Mouse (Mus musculus) heart, embryonic 11.5 days (tissue): ENCODE measurements at regions not wholly inside any gene's neighbourhood (a gene's known extent, or its start where the extent isn't known, plus 50 kb on each side); places are given as distances from the start of the nearest gene placed in this dataset.

Experiments
- ATAC-seq: fragments of 200-750 bp; cut with Nextera tagmentation; replicated peaks from 2 replicates; pipeline ENCODE4 v1.8.0; 2017; ENCODE audit warnings: moderate library complexity; ENCODE audit not compliant: insufficient number of reproducible peaks, low FRiP score, low TSS enrichment
- H3K27ac ChIP-seq: fragments of 300-500 bp; sonication (generic); 2 replicates; pipeline ENCODE4 v1.5.1; 2014; ENCODE audit warnings: mild to moderate bottlenecking, low read depth, low read length
- H3K27me3 ChIP-seq: fragments of 300-500 bp; sonication (generic); 2 replicates; pipeline ENCODE4 v1.6.1; 2014; ENCODE audit warnings: mild to moderate bottlenecking, low read length, mixed read lengths; ENCODE audit not compliant: control insufficient read depth, insufficient read depth
- H3K36me3 ChIP-seq: fragments of 300-500 bp; sonication (generic); 2 replicates; pipeline ENCODE4 v1.6.1; 2014; ENCODE audit warnings: mild to moderate bottlenecking, low read length, moderate library complexity, mixed read lengths; ENCODE audit not compliant: control insufficient read depth, insufficient read depth
- H3K4me1 ChIP-seq: fragments of 300-500 bp; sonication (generic); 2 replicates; pipeline ENCODE4 v1.6.1; 2014; ENCODE audit warnings: low read length; ENCODE audit not compliant: control insufficient read depth, insufficient read depth
- H3K4me2 ChIP-seq: fragments of 300-500 bp; sonication (generic); 2 replicates; pipeline ENCODE4 v1.6.1; 2014; ENCODE audit warnings: mild to moderate bottlenecking, moderate library complexity
- H3K4me3 ChIP-seq: fragments of 300-500 bp; sonication (generic); 2 replicates; pipeline ENCODE4 v1.5.1; 2014; ENCODE audit warnings: low read depth, low read length
- H3K9ac ChIP-seq: fragments of 300-500 bp; sonication (generic); 2 replicates; pipeline ENCODE4 v1.6.1; 2014; ENCODE audit warnings: mild to moderate bottlenecking, low read depth, low read length, moderate library complexity
- H3K9me3 ChIP-seq: fragments of 300-500 bp; sonication (generic); replicated peaks from 2 replicates; pipeline ENCODE4 v1.6.1; 2016; ENCODE audit warnings: low read length; ENCODE audit not compliant: control insufficient read depth
- WGBS: fragments of 180-500 bp; shearing (Covaris S2); extraction: QIAGEN DNeasy Blood & Tissue Kit; methylation state at CpG from one replicate; pipeline ENCODE4 v1.1.7; 2014; ENCODE audit not compliant: insufficient replicate concordance; 5-methylcytosine and 5-hydroxymethylcytosine counted together

- no peaks in the 10 kb centered on the region for H3K9me3 ChIP-seq
- H3K4me3 ChIP-seq: no peak overlapping the region
- no peaks in the 10 kb centered on the region for H3K36me3 ChIP-seq
- no peak overlapping the region for H3K4me2 ChIP-seq
- no peak for ATAC-seq
- WGBS: 82% methylated on average over 9 of the region's 9 CpGs
- no peaks in the 10 kb centered on the region for H3K27me3 ChIP-seq
- no peak overlapping the region for H3K9ac ChIP-seq
- no peak overlapping the region for H3K27ac ChIP-seq
- peaks cover 3% of the 10 kb centered on the region; the same call in 1 of the 2 replicates for H3K4me1 ChIP-seq
These were observed 66.5 kb upstream of the 4930432M17Rik start for GRCm38 (mm10) chr3:121604081-121604480.

GRCm38 (mm10) chr3:121602826-121603370, 67.7 kb upstream of the 4930432M17Rik start:
- Histone ChIP-seq H3K4me1 (peaks cover 3% of the 10 kb centered on the region; the same call in 1 of the 2 replicates), H3K9ac (no peak overlapping the region), H3K4me3 (no peak overlapping the region), H3K27me3 (no peaks in the 10 kb centered on the region), H3K4me2 (no peak overlapping the region), H3K9me3 (no peaks in the 10 kb centered on the region), H3K27ac (no peak overlapping the region), H3K36me3 (no peaks in the 10 kb centered on the region)
- WGBS: 80% methylated on average over 10 of the region's 10 CpGs
- no peak for ATAC-seq

GRCm38 (mm10) chr3:121602082-121602561, 68.4 kb upstream of the 4930432M17Rik start:
- H3K4me3 ChIP-seq: no peak overlapping the region
- no peak for ATAC-seq
- H3K4me1 ChIP-seq: peaks cover 3% of the 10 kb centered on the region; the same call in 1 of the 2 replicates
- H3K36me3 ChIP-seq: no peaks in the 10 kb centered on the region
- no peak overlapping the region for H3K27ac ChIP-seq
- H3K9me3 ChIP-seq: no peaks in the 10 kb centered on the region
- 53% methylated on average over 8 of the region's 8 CpGs for WGBS
- no peaks in the 10 kb centered on the region for H3K27me3 ChIP-seq
- H3K4me2 ChIP-seq: no peak overlapping the region
- H3K9ac ChIP-seq: 0 out of 2 replicates have a peak overlapping the region, but pooled peaks have one; percentile 16

GRCm38 (mm10) chr3:121600841-121601240, 68.6 kb upstream of the Slc44a3 start:
- 61% methylated on average over 10 of the region's 10 CpGs for WGBS
- Histone ChIP-seq H3K4me3 (no peak overlapping the region), H3K4me2 (no peak overlapping the region), H3K9ac (no peak overlapping the region), H3K27ac (no peak overlapping the region), H3K27me3 (no peaks in the 10 kb centered on the region), H3K36me3 (no peaks in the 10 kb centered on the region), H3K9me3 (no peaks in the 10 kb centered on the region), H3K4me1 (peaks cover 3% of the 10 kb centered on the region; the same call in 1 of the 2 replicates)
- ATAC-seq: no peak

GRCm38 (mm10) chr3:121600388-121600787, 68.2 kb upstream of the Slc44a3 start:
- H3K27ac ChIP-seq: no peak overlapping the region
- H3K9me3 ChIP-seq: no peaks in the 10 kb centered on the region
- no peak overlapping the region for H3K4me3 ChIP-seq
- H3K4me2 ChIP-seq: no peak overlapping the region
- no peaks in the 10 kb centered on the region for H3K27me3 ChIP-seq
- H3K36me3 ChIP-seq: no peaks in the 10 kb centered on the region
- peaks cover 3% of the 10 kb centered on the region; the same call in 1 of the 2 replicates for H3K4me1 ChIP-seq
- 82% methylated on average over 4 of the region's 4 CpGs for WGBS
- H3K9ac ChIP-seq: no peak overlapping the region
- ATAC-seq: no peak

- Histone ChIP-seq H3K27ac (no peak overlapping the region), H3K9ac (no peak overlapping the region), H3K9me3 (no peaks in the 10 kb centered on the region), H3K4me2 (no peak overlapping the region), H3K27me3 (no peaks in the 10 kb centered on the region), H3K36me3 (no peaks in the 10 kb centered on the region), H3K4me1 (peaks cover 11% of the 10 kb centered on the region; the same call in 1 of the 2 replicates), H3K4me3 (no peak overlapping the region)
- WGBS: 69% methylated on average over 4 of the region's 4 CpGs
- ATAC-seq: no peak
These were observed 65.8 kb upstream of the Slc44a3 start for GRCm38 (mm10) chr3:121597988-121598387.

- Histone ChIP-seq H3K4me3 (no peak overlapping the region), H3K4me1 (peaks cover 10% of the 10 kb centered on the region; the same call in 1 of the 2 replicates), H3K27ac (no peak overlapping the region), H3K9ac (no peak overlapping the region), H3K4me2 (no peak overlapping the region), H3K27me3 (no peaks in the 10 kb centered on the region), H3K36me3 (no peaks in the 10 kb centered on the region), H3K9me3 (no peaks in the 10 kb centered on the region)
- no peak for ATAC-seq
- 81% methylated on average over 5 of the region's 5 CpGs for WGBS
These were observed 65.0 kb upstream of the Slc44a3 start for GRCm38 (mm10) chr3:121597203-121597602.

GRCm38 (mm10) chr3:121594580-121594979, 62.4 kb upstream of the Slc44a3 start:
- no peak for ATAC-seq
- WGBS: 39% methylated on average over 4 of the region's 4 CpGs
- Histone ChIP-seq H3K4me1 (0 out of 2 replicates have a peak, but pooled peaks cover 7% of the 10 kb centered on the region), H3K4me3 (no peak overlapping the region), H3K4me2 (no peak overlapping the region), H3K27me3 (no peaks in the 10 kb centered on the region), H3K27ac (no peak overlapping the region), H3K9me3 (no peaks in the 10 kb centered on the region), H3K36me3 (no peaks in the 10 kb centered on the region), H3K9ac (no peak overlapping the region)

GRCm38 (mm10) chr3:121593598-121594117, 61.5 kb upstream of the Slc44a3 start:
- Histone ChIP-seq H3K9me3 (no peaks in the 10 kb centered on the region), H3K27ac (no peak overlapping the region), H3K36me3 (no peaks in the 10 kb centered on the region), H3K4me2 (no peak overlapping the region), H3K4me1 (peaks cover 15% of the 10 kb centered on the region), H3K9ac (no peak overlapping the region), H3K4me3 (no peak overlapping the region), H3K27me3 (no peaks in the 10 kb centered on the region)
- no peak for ATAC-seq
- 38% methylated on average over 8 of the region's 8 CpGs for WGBS
